Mouse (Mus musculus): ENCODE data around the gene Dip2c.

GRCm38 (mm10) chr13:9648716-9649115, 372.4 kb downstream of the Dip2c start:
- TF ChIP-seq CTCF (IDR thresholded peaks at IDR 0.05; ENCODE audit: low read depth, low read length) (no peak), GATA1 (IDR thresholded peaks at IDR 0.05; ENCODE audit: borderline replicate concordance, low read length) (no peak), TAL1 (conservative IDR thresholded peaks at IDR 0.05; ENCODE audit: low read depth, low read length) (no peak), GATA2 (IDR thresholded peaks at IDR 0.05; ENCODE audit: borderline replicate concordance, low read depth, low read length) (no peak)
